Mouse (Mus musculus) bone marrow, adult 2 months (tissue): Measurements from ENCODE around the gene Ikzf2. TPM values are rescaled to one million over a fixed set of nuclear protein-coding genes. Genes with fewer than 3 reads are reported as not detected.

ENCODE experiments used
- H3K27ac ChIP-seq: fragments of 200-500 bp; 2 replicates; pipeline ENCODE4 v1.5.1; 2012; ENCODE audit warnings: low read depth, mild to moderate bottlenecking, control low read depth, inconsistent platforms, low read length; ENCODE audit not compliant: control insufficient read depth, poor library complexity, insufficient read depth
- H3K4me1 ChIP-seq: fragments of 200-500 bp; 2 replicates; pipeline ENCODE4 v1.6.1; 2011; ENCODE audit warnings: low read length; ENCODE audit not compliant: control insufficient read depth, insufficient read depth
- H3K4me3 ChIP-seq: fragments of 200-500 bp; replicated peaks from 2 replicates; pipeline ENCODE3; 2011; ENCODE audit warnings: mild to moderate bottlenecking, low read depth, low read length, control low read depth; ENCODE audit not compliant: control insufficient read depth
- CTCF ChIP-seq: fragments of 200-500 bp; IDR thresholded peaks from 2 replicates; pipeline ENCODE4 v1.5.1; 2011; ENCODE audit warnings: low read length, control low read depth; ENCODE audit not compliant: control insufficient read depth, insufficient read depth
- POLR2A ChIP-seq: fragments of 200-500 bp; IDR thresholded peaks from 2 replicates; pipeline ENCODE4 v1.6.1; 2011; ENCODE audit warnings: low read depth, mild to moderate bottlenecking, control low read depth, low read length, borderline replicate concordance; ENCODE audit not compliant: control insufficient read depth
- WGBS: fragments of 180-500 bp; shearing (Covaris S2); methylation state at CpG from one replicate; pipeline ENCODE4 v1.1.7; 2018; 5-methylcytosine and 5-hydroxymethylcytosine counted together
- polyA plus RNA-seq: library from polyadenylated mRNA; stranded (reverse); fragments of >200 nt; gene quantifications from 2 replicates; pipeline ENCODE4 v1.2.4, GENCODE M21; 2011; ENCODE audit warnings: low replicate concordance; ENCODE audit not compliant: missing spikeins, insufficient read depth, insufficient read length

The Ikzf2 gene
- polyA plus RNA-seq, 1 experiment = 1.4 TPM

- H3K27ac ChIP-seq = no peak overlapping the region
- 85% methylated on average over 2 of the region's 2 CpGs for WGBS
- H3K4me3 ChIP-seq = no peak overlapping the region
- no peaks in the 10 kb centered on the region; the same call in 1 of the 2 replicates for H3K4me1 ChIP-seq
- TF ChIP-seq CTCF (no peak), POLR2A (no peak)
Measured at GRCm38 (mm10) chr1:69634259-69634658, 52.8 kb downstream of the Ikzf2 start.

- Histone ChIP-seq H3K4me3 (no peak overlapping the region), H3K27ac (no peak overlapping the region), H3K4me1 (no peaks in the 10 kb centered on the region)
- 32% methylated on average over 6 of the region's 6 CpGs for WGBS
- no peak for TF ChIP-seq POLR2A
- no peak for TF ChIP-seq CTCF
Measured at GRCm38 (mm10) chr1:69630508-69630907, 56.5 kb downstream of the Ikzf2 start.

- TF ChIP-seq POLR2A (no peak), CTCF (no peak)
- WGBS = 87% methylated on average over 8 of the region's 8 CpGs
- no peak overlapping the region for H3K27ac ChIP-seq
- no peak overlapping the region for H3K4me3 ChIP-seq
- H3K4me1 ChIP-seq = no peaks in the 10 kb centered on the region
Measured at GRCm38 (mm10) chr1:69629513-69629912, 57.5 kb downstream of the Ikzf2 start.

- no peaks in the 10 kb centered on the region for H3K4me1 ChIP-seq
- 82% methylated on average over 5 of the region's 5 CpGs for WGBS
- TF ChIP-seq POLR2A (no peak), CTCF (no peak)
Measured at GRCm38 (mm10) chr1:69612076-69612475, 75.0 kb downstream of the Ikzf2 start.

GRCm38 (mm10) chr1:69611204-69611725, 75.8 kb downstream of the Ikzf2 start:
- Histone ChIP-seq H3K4me1 (no peaks in the 10 kb centered on the region), H3K27ac (no peak overlapping the region), H3K4me3 (no peak overlapping the region)
- WGBS = 53% methylated on average over 4 of the region's 4 CpGs
- no peak for TF ChIP-seq CTCF
- no peak for TF ChIP-seq POLR2A

More at GRCm38 (mm10) chr1:69612076-69612475, 75.0 kb downstream of the Ikzf2 start:
- no peak overlapping the region for H3K27ac ChIP-seq
- H3K4me3 ChIP-seq = no peak overlapping the region

- Histone ChIP-seq H3K27ac (no peak overlapping the region), H3K4me3 (no peak overlapping the region), H3K4me1 (no peaks in the 10 kb centered on the region)
- TF ChIP-seq CTCF (no peak), POLR2A (no peak)
- 80% methylated on average over 7 of the region's 7 CpGs for WGBS
Measured at GRCm38 (mm10) chr1:69610791-69611190, 76.3 kb downstream of the Ikzf2 start.

- 25% methylated on average over 5 of the region's 5 CpGs for WGBS
- H3K4me3 ChIP-seq = no peak overlapping the region
- H3K27ac ChIP-seq = no peak overlapping the region
- TF ChIP-seq CTCF = no peak
- no peaks in the 10 kb centered on the region for H3K4me1 ChIP-seq
Measured at GRCm38 (mm10) chr1:69608846-69609245, 78.2 kb downstream of the Ikzf2 start.

GRCm38 (mm10) chr1:69606844-69607243, 80.2 kb downstream of the Ikzf2 start:
- Histone ChIP-seq H3K4me1 (no peaks in the 10 kb centered on the region), H3K4me3 (no peak overlapping the region), H3K27ac (no peak overlapping the region)
- 30% methylated on average over 1 of the region's 1 CpGs for WGBS
- TF ChIP-seq POLR2A = no peak
- no peak for TF ChIP-seq CTCF

GRCm38 (mm10) chr1:69604213-69604612, 82.8 kb downstream of the Ikzf2 start:
- 8% methylated on average over 3 of the region's 3 CpGs for WGBS
- TF ChIP-seq POLR2A = no peak
- TF ChIP-seq CTCF = no peak
- no peak overlapping the region for H3K27ac ChIP-seq
- H3K4me3 ChIP-seq = no peak overlapping the region
- H3K4me1 ChIP-seq = no peaks in the 10 kb centered on the region
